Mouse (Mus musculus) adrenal gland, adult 18-20 months (tissue): ENCODE results near the gene Plekhb1. TPM values are rescaled to one million over a fixed set of nuclear protein-coding genes. Genes with fewer than 3 reads are reported as not detected.

Experiments
- DNase-seq, 2 experiments: peaks; one replicate each; pipeline ENCODE4 v3.0.0; 2021 to 2022; ENCODE audit warnings: low spot score in 2 of 2
- total RNA-seq, 2 experiments: library from RNA; stranded (reverse); gene quantifications; 1 replicate in 1 of 2; 2 replicates in 1 of 2; pipeline ENCODE4 v1.2.3; 2021

Gene Plekhb1
- total RNA-seq, 2 experiments from 2014 or later, result 2.9 to 5.2 TPM

GRCm38 (mm10) chr7:100658093-100658578 is 4.1 kb downstream of the Plekhb1 start:
- DNase-seq, result no peak

- no peak for DNase-seq
Measured at GRCm38 (mm10) chr7:100656739-100657138, 5.5 kb downstream of the Plekhb1 start.

GRCm38 (mm10) chr7:100654441-100654840 is 7.8 kb downstream of the Plekhb1 start:
- DNase-seq, result no peak

GRCm38 (mm10) chr7:100653480-100654266 is 8.5 kb downstream of the Plekhb1 start:
- DNase-seq, result no peak

GRCm38 (mm10) chr7:100651011-100651410 is 11.2 kb downstream of the Plekhb1 start:
- no peak for DNase-seq

GRCm38 (mm10) chr7:100650421-100650820 is 11.8 kb downstream of the Plekhb1 start:
- no peak for DNase-seq

- no peak for DNase-seq
Measured at GRCm38 (mm10) chr7:100649826-100650225, 12.4 kb downstream of the Plekhb1 start.

GRCm38 (mm10) chr7:100649095-100649494 is 13.1 kb downstream of the Plekhb1 start:
- DNase-seq, result no peak

- DNase-seq, result peak; percentile 47 to 55
Measured at GRCm38 (mm10) chr7:100645147-100645546, 17.1 kb downstream of the Plekhb1 start.

GRCm38 (mm10) chr7:100642413-100642812 is 19.8 kb downstream of the Plekhb1 start:
- DNase-seq, result no peak

GRCm38 (mm10) chr7:100637657-100638056 is 24.6 kb downstream of the Plekhb1 start:
- no peak for DNase-seq

- no peak for DNase-seq
Measured at GRCm38 (mm10) chr7:100624538-100624937, 37.7 kb downstream of the Plekhb1 start.

- DNase-seq, result no peak
Measured at GRCm38 (mm10) chr7:100622277-100622676, 39.9 kb downstream of the Plekhb1 start.

- DNase-seq, result no peak
Measured at GRCm38 (mm10) chr7:100616121-100616857, 45.9 kb downstream of the Plekhb1 start.

- DNase-seq, result no peak
Measured at GRCm38 (mm10) chr7:100608910-100609309, 53.3 kb downstream of the Plekhb1 start.

- peak in 1 of 2 experiments; percentile 69 for DNase-seq
Measured at GRCm38 (mm10) chr7:100608130-100608741, 54.0 kb downstream of the Plekhb1 start, which contains the start of gene Mrpl48. Mrpl48 (minus strand) TSS chr7:100608301.

- peak; percentile 93 to 94 for DNase-seq
Measured at GRCm38 (mm10) chr7:100607214-100608129, 54.7 kb downstream of the Plekhb1 start, which contains the start of gene Rab6a. Rab6a (plus strand) TSS chr7:100607410.

- DNase-seq, result no peak
Measured at GRCm38 (mm10) chr7:100600211-100600610, 62.0 kb downstream of the Plekhb1 start.

GRCm38 (mm10) chr7:100593349-100593748 is 68.9 kb downstream of the Plekhb1 start:
- DNase-seq, result no peak
